Mouse (Mus musculus) ovary, adult 10 weeks (tissue): ENCODE measurements around the gene Tmsb4x. TPM values are rescaled to one million over a fixed set of nuclear protein-coding genes. Genes with fewer than 3 reads are reported as not detected.

Experiments used
- polyA plus RNA-seq: library from polyadenylated mRNA; stranded (reverse); fragments of 350-450 nt; fragmentation: Illumina TruSeq; extraction: RNeasy Lipid Tissue Mini Kit (QIAGEN cat#74804); gene quantifications from one replicate; pipeline ENCODE4 v1.2.3, GENCODE M21; 2014

The Tmsb4x gene
- polyA plus RNA-seq, result 1,368 TPM

GRCm38 (mm10) chrX:167208978-167209754, at the start of gene Tmsb4x:
Tmsb4x (minus strand) TSS chrX:167209315.

Other genes with a start within 250 kb of the Tmsb4x start
- 18.8 TPM for gene Tlr8, start 55.0 kb upstream of the Tmsb4x start, polyA plus RNA-seq
- 22.2 TPM for gene Tlr7, start 121.2 kb upstream of the Tmsb4x start, polyA plus RNA-seq
- gene Prps2, start 173.4 kb upstream of the Tmsb4x start, polyA plus RNA-seq, result 311 TPM